Mouse (Mus musculus) spleen, adult 2 months (tissue): ENCODE data around the gene Zwilch.

Source experiments
- CTCF ChIP-seq: fragments of 200-500 bp; IDR thresholded peaks from 2 replicates; pipeline ENCODE4 v1.5.1; 2011; ENCODE audit warnings: mild to moderate bottlenecking, inconsistent platforms; ENCODE audit not compliant: insufficient read depth, insufficient read length, insufficient replicate concordance; ENCODE audit errors: extremely low read depth
- POLR2A ChIP-seq: fragments of 200-500 bp; IDR thresholded peaks from 2 replicates; pipeline ENCODE4 v1.6.1; 2011; ENCODE audit warnings: low read depth, low read length, inconsistent platforms

DNA sequence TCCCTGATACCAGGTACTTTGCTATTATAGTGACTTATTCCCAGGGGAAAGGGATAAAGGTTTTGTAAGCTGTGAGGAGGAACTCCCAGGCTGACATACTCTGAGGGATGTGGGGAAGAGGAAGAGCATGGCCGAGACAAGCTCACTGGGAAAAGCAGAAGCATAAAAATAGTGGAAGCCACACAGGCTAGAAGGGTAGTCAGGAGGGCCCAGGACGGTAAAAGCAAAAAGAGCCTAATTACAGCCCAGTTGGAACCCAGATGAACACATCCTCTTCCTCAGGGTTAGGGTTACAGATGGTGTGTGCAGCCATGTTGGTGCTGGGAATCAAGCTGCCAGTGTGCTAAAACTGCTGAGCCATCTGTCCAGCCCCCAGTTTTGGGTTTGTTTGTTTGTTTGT is 49.2 kb upstream of the Zwilch start:
- TF ChIP-seq POLR2A (no peak), CTCF (no peak)
